Mouse (Mus musculus) embryo, embryonic 11.5 days (tissue): ENCODE results near the gene 4933424G06Rik.

Experiments
- DNase-seq: peaks from one replicate; pipeline ENCODE4 v3.0.0-alpha.2; 2012; ENCODE audit warnings: low read depth, low spot score

4933424G06Rik gene

DNA sequence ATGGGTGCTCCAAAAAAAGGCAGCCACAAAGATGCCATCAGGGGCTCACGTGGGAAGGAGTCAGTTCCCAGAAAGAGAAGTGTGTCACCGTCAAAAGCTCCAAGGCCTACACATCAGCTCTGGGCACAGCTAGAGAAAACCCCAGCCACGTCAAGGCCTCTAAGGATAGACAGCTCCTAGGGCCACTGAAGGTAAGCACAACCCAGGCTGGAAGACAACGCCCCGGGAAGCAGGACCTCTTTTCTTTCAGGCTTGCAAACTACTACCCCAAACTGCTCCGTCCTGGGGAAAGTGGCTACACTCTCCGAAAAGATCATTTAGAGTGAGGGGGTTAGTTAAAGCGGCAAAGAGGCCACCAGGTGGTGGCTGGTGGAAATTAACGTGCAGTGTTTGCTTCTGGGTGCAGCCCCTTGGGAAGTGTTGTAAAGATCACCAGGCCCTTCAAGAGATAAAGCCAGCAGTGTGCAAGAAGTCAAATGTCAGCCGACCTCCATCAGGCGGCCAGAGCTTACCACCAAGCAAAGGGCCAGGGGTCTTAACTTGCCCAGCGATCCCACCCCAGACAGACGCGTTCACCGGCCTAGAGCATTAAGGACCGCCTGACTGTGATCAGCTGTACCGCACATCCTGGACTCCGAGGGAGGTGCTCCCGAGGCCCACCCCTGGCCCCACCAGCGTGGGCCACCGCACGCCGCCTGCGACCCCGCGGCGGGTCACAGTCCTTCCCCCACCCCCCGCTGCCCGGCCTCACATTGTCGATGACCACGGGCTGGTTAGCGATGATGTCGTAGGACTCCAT lies 695 bp upstream of the 4933424G06Rik start:
- DNase-seq: peak; percentile 17

DNA sequence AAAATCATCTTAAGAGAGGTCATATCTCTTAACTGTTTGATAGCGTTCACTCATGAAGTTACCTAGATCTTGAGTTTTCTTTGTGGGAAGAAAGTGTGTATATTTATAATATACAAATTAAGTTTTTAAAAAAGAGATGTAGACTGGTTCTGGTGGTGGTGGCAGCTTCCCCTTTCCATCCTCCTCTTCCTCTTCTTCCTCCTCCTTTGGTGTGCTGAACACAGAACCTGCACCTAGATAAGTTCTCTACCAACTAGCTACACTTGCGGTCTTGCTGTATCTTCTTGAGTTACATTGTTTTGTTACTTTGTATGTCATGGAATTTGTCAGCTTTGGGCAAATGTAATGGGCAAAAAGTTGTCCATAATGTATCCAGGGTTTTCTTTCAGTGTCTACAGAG lies 1.2 kb downstream of the 4933424G06Rik start:
- no peak for DNase-seq

DNA sequence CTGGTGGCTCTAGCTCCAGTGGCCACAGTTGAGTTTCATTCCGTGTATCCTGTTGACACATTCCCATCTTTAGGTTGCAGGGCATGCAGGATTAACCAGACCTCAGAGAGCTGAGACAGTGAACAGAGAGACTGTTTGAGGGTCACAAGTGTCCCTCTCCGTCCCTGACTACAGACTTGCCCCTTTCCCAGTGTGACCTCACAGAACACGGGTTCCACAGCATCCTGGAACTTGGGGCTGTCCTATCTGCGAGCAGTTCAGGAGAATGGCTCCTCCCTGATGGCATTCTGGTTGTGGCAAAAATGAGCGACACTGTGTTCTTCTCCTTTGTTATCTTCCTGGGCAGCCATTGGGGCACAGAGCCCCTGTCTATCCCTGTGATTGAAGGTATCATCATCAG lies 4.4 kb downstream of the 4933424G06Rik start, which contains the start of gene Actr1b:
TSS of gene Actr1b (minus strand) at position 112 of the 400 bp plus-strand sequence.
- DNase-seq: no peak

DNA sequence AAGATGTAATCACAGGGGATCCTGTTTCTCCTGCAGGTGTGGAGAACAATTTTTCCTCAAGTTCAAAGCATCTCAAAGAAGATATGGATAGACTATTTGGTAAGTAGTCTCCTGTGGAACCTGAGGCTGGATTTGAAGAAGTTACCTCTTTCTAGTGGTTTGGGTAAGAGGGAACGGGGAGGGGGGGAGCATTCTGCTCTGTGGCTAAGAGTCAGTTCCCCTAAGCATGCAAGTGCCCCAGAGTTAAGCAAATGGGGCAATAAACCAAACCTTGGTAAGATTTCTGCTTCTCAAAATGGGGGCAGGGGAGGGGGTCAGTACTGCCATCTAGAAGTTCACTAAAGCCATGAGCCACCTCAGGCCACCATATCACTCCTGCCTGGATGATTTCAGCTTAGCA lies 8.8 kb downstream of the 4933424G06Rik start:
- DNase-seq: no peak

DNA sequence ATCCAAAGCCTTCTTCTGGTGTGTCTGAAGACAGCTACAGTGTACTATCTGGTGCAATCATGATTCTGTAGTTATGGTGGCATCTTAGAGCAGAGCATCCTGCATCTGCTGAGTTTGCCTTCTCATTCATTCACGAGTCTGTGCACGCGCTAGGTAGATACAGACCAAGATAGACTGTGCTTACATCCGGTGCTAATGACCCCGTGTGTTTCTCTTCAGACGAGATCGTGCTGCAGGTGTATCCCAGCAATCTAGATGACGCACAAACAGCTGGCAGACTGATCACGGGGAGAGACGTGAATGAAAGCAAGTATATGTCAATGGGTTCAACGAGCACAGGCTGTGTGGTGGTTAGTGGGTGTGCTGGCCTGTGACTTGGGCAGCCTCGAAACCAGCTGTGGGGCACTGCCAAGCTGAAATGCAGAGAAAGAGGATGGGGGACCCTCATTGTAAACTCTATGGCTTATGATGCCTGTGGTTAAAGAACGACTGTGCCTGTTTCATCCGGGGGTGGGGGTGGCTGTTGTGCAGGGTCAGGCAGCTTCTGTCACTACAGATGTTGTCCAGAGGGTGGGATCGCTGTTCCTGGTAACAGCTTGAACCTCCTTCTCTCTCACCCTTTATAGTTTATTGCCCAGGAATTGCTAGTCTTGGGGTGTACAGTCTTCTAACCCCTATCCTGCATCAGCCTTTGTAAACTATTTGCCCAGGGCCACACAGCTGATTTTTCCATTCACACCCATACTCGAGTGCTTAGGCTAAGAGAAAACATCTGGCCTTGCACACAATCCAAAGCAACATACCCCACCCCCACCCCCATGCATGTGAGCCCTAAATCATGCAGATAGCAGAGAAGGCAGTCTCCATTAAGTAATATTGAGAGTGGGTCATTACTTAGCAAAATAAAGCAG lies 13.5 kb downstream of the 4933424G06Rik start:
- DNase-seq: no peak

DNA sequence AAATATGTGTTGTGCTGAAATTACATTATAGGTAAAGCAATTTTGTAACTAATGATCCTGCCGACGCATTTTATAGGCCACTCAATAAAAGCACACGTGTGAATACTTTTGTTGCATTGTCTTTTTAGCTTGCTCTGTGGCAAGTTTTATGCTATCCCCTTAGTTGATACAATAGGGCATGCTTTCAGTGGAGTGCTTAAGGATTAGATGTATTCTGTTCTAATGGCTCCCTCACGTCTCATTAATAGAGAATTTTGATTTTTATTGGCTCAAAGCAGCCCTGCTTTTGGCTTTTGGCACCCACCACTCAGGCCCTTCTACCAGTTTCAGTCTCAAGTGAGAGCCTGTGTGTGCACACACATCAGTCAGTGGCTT lies 14.1 kb downstream of the 4933424G06Rik start:
- no peak for DNase-seq

DNA sequence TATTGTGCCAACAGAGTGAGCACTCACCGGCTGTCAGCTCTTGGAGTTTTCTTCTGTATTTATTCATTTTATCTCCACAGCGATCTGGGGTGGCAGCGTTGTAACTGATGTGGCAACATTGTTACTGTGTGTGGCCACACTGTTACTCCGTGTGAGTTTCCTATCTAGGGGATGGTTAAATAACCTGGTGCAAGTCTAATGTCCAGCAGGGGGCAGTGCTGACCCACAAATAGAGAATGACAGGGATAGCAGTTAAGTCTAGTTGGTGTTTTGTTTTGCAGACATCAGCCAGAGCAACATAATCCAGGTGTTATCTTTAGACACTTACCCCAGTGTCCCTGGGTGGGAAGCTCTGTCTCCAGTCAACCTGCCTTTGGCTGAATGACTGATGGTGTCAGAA lies 27.4 kb downstream of the 4933424G06Rik start:
- peak; percentile 77 for DNase-seq

DNA sequence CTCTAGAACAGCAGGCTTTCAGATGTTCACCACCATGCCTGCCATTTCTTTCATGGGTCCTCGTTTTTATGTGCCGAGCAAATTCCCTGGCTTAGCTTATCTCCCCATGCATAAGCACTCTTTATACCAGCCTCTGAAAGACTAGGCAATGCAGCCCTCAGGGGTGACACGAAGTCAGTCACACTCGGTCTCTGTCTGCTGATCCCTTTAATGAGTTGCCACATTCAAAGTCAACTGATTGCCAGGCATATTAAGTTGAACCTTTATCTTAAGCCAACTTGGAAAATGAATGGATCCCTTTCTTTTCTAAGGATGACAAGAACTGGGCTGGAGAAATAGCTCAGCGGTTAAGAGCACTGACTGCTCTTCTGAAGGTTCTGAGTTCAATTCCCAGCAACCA lies 29.3 kb downstream of the 4933424G06Rik start:
- no peak for DNase-seq

DNA sequence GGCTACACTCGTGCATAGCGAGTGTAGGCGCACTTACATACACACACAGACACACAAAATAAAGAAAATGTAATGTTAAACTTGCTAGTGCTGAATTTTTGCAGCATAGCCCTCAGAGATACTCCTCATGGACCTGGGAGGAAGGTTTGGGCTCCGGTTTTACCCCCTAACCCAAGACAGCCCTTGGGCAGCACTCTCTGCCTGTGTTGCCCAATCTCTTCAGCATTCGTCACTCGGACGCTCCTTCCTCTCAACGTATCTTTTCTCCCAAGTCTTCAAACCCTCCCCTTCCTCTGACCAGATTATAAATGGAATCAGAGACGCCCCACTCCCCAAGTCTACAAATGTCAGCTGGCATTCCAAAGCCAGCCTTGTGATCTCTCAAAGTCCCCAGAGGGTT lies 33.1 kb downstream of the 4933424G06Rik start:
- DNase-seq: no peak

DNA sequence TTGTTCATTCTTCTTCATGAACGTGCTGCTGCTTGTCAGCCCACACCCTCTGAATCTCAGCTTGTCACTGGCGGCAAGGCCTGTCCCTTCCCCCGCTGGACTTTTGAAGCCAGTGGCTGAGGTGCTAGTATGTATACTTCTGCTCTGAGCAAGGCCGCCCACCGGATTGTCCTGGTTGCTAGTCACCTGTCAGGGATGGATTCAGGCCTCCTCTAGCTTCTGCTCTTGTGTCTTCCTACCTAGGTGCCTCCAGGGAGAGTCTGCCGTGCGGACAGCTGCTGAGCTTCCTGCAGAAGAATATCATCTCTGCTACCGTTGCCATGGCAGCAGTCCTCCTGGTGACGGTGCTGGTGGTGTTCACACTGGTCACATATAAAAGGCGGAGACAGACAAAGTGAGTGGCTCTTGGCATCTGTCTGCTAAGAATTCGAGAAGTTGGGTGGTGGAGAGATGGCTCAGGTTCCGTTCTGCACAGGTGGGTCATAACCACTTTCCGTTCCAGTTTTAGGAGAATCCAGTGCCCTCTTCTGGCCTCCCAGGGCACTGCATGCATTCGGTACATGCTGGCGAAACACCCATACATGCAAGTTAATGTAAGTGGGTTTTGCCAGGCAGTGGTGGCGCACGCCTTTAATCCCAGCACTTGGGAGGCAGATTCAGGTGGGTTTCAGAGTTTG lies 34.5 kb downstream of the 4933424G06Rik start:
- peak; percentile 49 for DNase-seq

DNA sequence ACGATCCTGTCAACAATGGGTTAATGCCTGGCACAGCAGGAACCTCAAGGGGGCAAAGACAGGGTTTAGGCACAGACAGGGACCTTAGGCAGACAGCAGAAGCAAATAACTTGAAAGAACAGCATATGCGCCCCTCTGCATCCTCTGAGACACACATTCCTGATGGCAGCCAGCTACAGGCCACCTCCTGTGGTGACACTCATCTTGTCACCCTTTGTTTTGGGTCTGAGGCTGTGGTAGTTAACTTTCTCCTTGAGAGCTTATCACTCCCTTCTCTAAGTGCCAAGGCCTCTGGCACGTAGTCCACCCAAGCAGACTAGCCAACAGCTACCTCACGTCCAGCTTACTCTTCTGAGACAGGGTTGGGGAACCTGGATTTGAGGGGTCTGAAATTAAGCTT lies 35.7 kb downstream of the 4933424G06Rik start:
- no peak for DNase-seq

DNA sequence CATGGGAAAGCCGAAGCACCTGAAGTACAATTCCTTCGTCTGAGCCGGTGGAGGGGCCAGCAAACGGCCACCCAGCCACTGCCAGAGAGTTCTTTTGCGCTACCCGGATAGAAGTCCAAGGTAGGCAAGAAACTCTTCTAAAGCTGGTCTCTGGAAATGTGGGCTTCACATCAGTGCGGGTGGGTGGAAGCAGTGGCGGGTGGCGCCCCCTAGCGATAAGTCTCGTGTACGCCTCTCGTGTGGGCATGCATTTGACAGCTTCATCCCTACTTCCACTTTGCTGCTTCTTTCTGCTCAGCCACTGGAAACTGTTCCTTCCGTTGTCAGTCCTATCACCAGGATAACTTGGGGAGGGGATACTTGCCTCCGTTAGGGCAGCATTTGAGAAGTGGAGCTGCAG lies 36.5 kb downstream of the 4933424G06Rik start:
- DNase-seq: no peak

DNA sequence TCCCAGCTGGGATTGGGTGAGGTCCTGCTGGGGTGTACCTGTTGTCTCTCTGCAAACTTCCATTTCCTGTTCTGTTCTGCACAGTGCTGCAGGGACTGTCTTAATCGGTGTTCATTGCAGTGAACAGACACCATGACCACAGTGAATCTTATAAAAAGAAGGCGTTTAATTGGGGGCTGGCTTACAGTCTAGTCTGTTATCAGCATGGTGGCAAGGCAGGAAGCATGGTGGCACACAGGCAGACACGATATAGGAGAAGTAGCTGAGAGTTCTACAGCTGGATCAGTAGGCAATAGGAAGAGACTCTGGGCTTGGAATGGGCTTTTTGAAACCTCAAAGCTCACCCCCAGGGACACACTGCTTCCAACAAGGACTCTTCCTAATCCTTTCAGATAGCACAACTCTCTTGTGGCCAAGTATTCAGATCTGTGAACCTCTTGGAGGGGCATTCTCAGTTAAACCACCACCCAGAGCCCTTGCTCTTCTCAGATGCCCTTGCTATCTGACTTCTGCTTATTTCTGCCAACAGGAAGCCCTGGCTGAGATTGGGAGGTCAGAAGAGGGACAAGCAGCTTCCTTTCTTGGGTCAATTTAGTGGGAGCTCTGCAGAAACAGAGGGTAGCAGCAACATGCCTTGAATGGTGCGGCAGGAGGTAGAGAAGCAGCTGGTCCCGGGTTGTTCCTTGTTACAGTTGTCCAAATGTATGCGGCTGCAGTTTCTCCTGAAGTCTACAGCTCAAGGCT lies 44.2 kb downstream of the 4933424G06Rik start:
- DNase-seq: no peak

DNA sequence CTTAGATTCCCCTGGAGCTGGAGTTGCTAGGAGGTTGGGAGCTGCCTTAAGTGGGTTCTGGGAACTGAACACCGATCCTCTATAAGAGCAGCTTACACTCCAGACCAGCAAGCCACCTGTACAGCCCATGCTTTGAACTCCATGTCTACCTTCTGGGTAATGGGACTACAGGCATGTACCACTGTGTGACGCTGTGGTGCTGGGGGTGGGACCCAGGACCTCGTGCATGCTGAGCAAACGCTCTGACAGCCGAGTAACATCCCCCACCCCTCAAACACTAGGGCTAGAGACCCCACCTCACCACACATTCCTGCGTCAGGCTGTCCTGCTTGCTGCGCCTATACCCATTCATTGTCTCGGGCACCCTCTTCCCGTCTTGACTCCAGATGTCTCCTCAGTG lies 48.6 kb downstream of the 4933424G06Rik start:
- no peak for DNase-seq

DNA sequence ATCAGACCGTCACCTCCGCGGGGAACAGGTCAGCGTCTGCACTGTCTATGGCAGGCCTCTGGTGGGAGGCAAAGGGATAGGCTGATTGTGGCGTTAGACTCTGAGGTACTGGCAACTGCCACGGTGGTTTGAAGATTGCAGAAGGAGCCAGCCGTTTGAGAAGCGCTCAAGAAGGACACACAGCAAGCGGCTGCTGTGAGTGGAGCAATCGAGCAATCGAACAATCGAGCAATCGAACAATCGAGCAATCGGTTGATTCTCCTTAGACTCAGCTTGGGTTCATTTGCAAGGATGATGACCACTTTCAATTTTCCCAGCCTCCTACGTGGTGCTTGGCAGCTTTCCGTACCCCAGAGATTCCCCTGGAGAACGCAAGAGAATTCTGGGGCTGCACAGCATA lies 49.1 kb downstream of the 4933424G06Rik start:
- DNase-seq: no peak

DNA sequence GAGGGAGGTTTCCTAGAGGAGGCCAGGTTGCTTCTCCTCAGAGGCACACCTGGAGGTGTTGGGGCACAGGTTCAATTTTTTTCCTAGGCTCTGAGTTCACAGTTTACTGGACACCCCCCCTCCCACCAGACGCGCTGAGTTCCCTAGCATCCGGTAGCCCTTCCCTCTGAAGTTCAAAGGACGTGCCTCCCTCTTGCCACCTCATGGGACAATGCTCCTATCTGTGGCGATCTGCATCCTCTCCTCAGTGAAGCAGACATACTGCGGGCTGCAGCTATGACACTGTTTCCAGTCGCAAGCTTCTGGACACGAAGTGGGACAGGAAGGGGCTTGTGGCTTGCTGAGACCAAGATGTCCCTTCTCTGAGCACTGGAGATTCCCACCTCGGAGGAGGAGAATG lies 50.5 kb downstream of the 4933424G06Rik start:
- DNase-seq: no peak

DNA sequence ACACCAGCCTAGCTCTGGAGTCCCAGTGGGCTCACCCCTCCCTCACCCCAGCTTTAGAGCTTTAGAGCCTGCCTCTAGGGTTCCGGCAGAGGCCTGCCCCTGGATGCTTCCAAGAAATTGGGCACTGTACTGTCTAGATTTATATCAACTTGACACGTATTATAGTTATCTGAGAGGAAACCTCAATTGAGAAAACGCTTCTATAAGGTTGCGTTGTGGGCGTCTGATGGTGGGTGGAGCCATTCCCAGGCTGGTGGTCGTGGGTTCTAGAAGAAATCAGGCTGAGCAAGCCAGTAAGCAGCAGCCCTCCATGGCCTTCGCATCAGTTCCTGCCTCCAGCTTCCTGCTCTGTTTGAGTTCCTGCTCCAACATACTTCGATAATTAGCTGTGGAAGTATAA lies 51.1 kb downstream of the 4933424G06Rik start:
- no peak for DNase-seq

DNA sequence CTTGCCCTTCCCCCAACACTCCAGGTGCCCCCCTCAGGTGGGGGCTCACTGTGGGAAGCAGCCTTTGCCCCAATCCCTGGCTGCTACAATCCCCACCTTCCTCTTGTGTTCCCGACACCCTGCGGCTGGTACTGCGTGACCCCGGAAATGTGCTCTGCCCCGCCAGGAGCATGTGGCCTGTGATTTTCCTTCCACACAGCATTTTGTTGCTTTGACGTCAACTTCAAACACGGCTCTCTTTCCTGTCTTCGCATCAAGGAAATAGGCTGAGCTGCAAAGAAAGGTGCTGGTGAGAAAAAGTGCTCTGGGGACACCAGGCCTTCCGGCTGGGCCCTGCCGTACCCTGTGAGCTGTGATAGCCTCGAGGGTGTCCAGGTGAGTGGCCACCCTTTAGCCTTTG lies 51.6 kb downstream of the 4933424G06Rik start, which contains the start of gene Zap70:
TSS of gene Zap70 (plus strand) at position 231 of the 400 bp plus-strand sequence.
- no peak for DNase-seq

DNA sequence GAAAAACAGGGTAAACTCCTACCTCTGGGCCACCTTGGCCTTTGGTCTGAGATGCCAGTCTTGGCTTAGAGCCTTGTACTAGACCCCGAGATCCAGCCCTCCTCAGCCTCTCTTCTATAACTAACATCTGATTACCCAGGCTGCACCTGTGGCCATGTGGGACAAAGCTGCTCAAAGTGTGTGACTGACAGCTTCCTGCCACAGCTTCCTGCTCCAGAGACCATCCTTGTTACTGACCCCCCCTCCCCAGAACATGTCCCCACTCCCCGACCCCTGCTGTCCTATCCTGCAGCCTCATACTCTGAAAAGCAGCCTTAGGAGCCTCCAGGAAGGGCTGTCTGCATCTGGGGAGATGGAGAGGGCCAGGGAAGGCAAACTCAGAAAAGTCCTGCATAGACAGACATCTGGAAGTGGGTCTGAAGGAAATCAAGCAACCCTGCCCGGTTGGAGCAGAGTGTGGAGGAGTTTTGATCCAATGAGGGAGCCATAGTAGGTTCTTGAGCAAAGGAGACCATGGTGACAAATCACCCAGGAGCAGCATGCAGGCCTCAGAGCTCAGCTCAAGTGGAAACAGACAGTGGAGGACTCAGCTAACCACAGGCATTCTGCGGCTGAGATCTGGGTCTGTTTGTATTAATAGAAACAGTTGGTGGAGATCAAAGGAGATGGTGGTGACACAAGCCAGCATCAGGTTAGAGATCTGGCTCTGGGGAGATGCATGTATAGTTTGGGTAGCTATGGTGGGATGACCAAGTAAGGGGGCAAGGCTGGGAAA lies 56.7 kb downstream of the 4933424G06Rik start:
- DNase-seq: no peak

DNA sequence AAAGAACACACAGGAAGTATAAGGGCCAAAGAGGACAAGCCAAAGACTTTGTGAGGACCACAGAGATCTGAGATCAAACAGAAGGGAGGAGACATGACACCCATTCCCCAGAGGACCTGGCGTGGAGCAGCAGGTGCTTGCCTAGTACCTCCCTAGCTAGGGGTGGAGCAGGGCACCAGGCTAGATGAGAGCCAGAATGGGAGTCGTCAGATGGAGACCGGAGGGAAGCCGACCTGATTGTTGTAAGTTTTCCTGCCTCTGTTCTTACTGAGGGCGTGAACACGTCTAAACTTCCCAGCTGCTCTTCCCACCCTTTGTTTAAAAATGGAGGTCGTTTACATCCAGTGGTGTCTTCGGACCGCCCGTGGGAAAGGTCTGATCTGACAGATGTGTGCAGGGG lies 57.4 kb downstream of the 4933424G06Rik start:
- DNase-seq: no peak

DNA sequence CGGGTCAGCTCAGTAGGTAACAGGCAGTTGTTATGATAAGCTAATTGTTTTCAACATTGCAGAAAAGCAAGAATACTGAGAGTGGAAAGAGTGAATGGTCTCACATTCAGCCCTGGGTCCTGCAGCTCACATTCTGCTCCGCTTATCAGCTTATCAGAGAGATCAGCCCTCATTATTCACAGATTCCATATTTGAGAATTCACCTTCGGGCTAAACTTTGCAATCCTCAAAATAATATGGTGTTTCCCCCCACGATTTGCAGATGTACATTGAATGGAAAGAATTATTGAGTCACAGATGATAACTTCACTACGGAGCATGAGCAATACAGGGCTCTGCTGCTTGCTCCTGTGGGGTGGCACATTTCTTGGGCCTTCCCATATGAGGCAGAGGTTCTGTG lies 58.8 kb downstream of the 4933424G06Rik start:
- no peak for DNase-seq
